Mouse (Mus musculus): Measurements from ENCODE around the gene Ostm1. TPM values are rescaled to one million over a fixed set of nuclear protein-coding genes. Genes with fewer than 3 reads are reported as not detected.
A peak's percentile ranks its signal among the peaks of the same experiment; 100 is the strongest.

Gene Ostm1
- polyA plus RNA-seq (2014; fragmentation: Nextera tagmentation; extraction: Ambion mirVana) = 11.9 and 12.5 TPM in 2 replicates

- 0 out of 2 replicates have a peak, but pooled peaks cover 2% of the 10 kb centered on the region for H3K4me1 ChIP-seq (ENCODE audit: control insufficient read depth, insufficient read depth, low read length)
- no peak for ATAC-seq (ENCODE audit: insufficient number of reproducible peaks, insufficient read depth, low FRiP score, low read depth)
- no peaks in the 10 kb centered on the region for H3K9me3 ChIP-seq (ENCODE audit: control insufficient read depth, low read depth, low read length)
- peak within 1 kb of the TSS; percentile 9; the same call in 1 of the 2 replicates for H3K4me3 ChIP-seq (ENCODE audit: low read depth, low read length)
- H3K4me2 ChIP-seq (replicated peaks; ENCODE audit: low read depth, low read length) = no peak within 1 kb of the TSS
- under 1% methylated on average over 43 of the region's 43 CpGs for WGBS
- no peaks in the 10 kb centered on the region for H3K36me3 ChIP-seq (ENCODE audit: control insufficient read depth, insufficient read depth, low read length)
- H3K27me3 ChIP-seq (ENCODE audit: control insufficient read depth, insufficient read depth, low read length) = peaks cover 80% of the 10 kb centered on the region
- no peak within 1 kb of the TSS for H3K9ac ChIP-seq (replicated peaks; ENCODE audit: low read depth, low read length)
- no peak within 1 kb of the TSS for H3K27ac ChIP-seq (ENCODE audit: low read length)
Measured at GRCm38 (mm10) chr10:42583157-42583872, at the start of gene Ostm1, which contains the start of gene Nr2e1. Gene Ostm1 (plus strand): TSS chr10:42583822. Gene Nr2e1 (minus strand): TSS chr10:42583632.

DNA sequence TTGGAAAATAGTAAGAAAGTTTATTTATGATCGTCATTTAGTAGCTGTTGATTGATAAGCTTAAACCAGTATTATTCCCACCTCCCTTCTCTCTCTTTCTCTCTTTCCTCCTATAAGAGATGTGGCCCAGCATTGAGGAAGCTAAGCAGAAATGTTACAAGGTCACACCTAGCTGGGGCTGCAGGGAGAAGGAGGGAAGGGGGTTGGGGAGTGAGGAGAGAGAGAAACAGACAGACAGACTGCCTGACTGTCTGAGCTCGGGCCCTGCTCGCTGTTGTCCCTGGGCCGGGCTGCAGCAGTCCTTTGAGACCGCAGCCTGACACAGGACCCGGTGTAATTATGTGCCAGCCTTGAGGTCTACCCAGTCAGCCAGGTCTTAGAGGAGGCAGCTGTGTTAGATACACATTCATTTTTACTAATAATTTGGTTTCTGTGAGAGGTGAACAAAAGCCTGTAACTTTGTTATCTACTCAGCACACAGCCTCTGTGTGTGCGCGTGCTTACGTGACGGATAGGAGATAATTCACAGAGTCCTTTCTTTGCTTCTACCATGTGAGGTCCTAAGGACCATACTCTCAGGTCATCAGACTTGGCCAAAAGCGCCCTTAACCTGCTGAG, 49.7 kb upstream of the Ostm1 start:
- H3K27ac ChIP-seq (ENCODE audit: low read length) = no peak overlapping the region
- no peak for ATAC-seq (ENCODE audit: insufficient number of reproducible peaks, insufficient read depth, low FRiP score, low read depth)

GRCm38 (mm10) chr10:42537571-42538316, 45.9 kb upstream of the Ostm1 start:
- Histone ChIP-seq H3K4me1 (ENCODE audit: control insufficient read depth, insufficient read depth, low read length) (no peaks in the 10 kb centered on the region), H3K9me3 (ENCODE audit: control insufficient read depth, low read depth, low read length) (no peaks in the 10 kb centered on the region), H3K27ac (ENCODE audit: low read length) (no peak overlapping the region), H3K27me3 (ENCODE audit: control insufficient read depth, insufficient read depth, low read length) (no peaks in the 10 kb centered on the region), H3K4me3 (ENCODE audit: low read depth, low read length) (no peak overlapping the region), H3K36me3 (ENCODE audit: control insufficient read depth, insufficient read depth, low read length) (peaks cover 14% of the 10 kb centered on the region), H3K4me2 (replicated peaks; ENCODE audit: low read depth, low read length) (no peak overlapping the region), H3K9ac (replicated peaks; ENCODE audit: low read depth, low read length) (no peak overlapping the region)
- 81% methylated on average over 9 of the region's 9 CpGs for WGBS
- peak; percentile 65; the same call in 1 of the 2 replicates for ATAC-seq (ENCODE audit: insufficient number of reproducible peaks, insufficient read depth, low FRiP score, low read depth)

More for the DNA sequence above, 49.7 kb upstream of the Ostm1 start:
- H3K4me2 ChIP-seq (replicated peaks; ENCODE audit: low read depth, low read length) = no peak overlapping the region
- H3K9ac ChIP-seq (replicated peaks; ENCODE audit: low read depth, low read length) = no peak overlapping the region
- 84% methylated on average over 11 of the region's 11 CpGs for WGBS
- peaks cover 22% of the 10 kb centered on the region for H3K36me3 ChIP-seq (ENCODE audit: control insufficient read depth, insufficient read depth, low read length)
- no peaks in the 10 kb centered on the region for H3K4me1 ChIP-seq (ENCODE audit: control insufficient read depth, insufficient read depth, low read length)
- H3K27me3 ChIP-seq (ENCODE audit: control insufficient read depth, insufficient read depth, low read length) = no peaks in the 10 kb centered on the region
- H3K9me3 ChIP-seq (ENCODE audit: control insufficient read depth, low read depth, low read length) = no peaks in the 10 kb centered on the region
- no peak overlapping the region for H3K4me3 ChIP-seq (ENCODE audit: low read depth, low read length)

DNA sequence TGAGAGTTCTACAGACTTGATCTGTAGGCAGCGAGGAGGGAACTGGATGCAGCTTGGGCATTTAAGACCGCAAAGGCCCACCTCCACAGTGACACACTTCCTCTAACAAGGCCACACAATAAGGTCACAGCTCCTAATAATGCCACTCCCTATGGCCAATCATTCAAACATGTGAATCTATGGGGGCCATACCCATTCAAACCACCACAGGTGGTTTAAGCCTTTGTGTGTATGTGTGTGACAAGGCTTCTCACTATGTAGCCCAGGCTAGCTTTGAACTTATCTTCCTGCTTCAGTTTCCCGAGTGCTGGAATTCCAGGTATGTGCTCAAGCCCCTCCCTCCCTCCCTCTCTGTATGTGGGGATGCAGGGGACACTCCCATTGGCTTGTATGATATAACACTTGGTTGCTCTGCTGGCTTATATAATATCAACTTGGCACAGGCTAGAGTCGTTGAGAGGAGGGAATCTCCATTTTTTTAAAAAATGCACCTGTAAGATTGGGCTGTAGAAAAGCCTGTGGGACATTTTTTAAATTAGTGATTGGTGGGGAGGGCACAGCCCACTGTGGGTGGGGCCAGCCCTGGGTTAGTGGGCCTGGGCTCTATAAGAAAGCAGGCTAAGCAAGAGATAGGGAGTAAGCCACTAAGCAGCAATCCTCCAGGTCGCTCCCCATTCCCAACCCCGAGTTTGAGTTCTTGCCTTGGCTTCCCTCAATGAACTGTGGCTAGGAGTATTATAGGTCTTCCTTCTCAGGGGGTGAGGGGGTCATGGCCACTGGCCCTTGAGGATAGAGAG, 37.7 kb upstream of the Ostm1 start:
- H3K4me3 ChIP-seq (ENCODE audit: low read depth, low read length) = no peak overlapping the region
- H3K9ac ChIP-seq (replicated peaks; ENCODE audit: low read depth, low read length) = no peak overlapping the region
- H3K4me1 ChIP-seq (ENCODE audit: control insufficient read depth, insufficient read depth, low read length) = no peaks in the 10 kb centered on the region
- no peaks in the 10 kb centered on the region for H3K27me3 ChIP-seq (ENCODE audit: control insufficient read depth, insufficient read depth, low read length)
- WGBS = 70% methylated on average over 6 of the region's 6 CpGs
- ATAC-seq (ENCODE audit: insufficient number of reproducible peaks, insufficient read depth, low FRiP score, low read depth) = no peak
- no peaks in the 10 kb centered on the region for H3K9me3 ChIP-seq (ENCODE audit: control insufficient read depth, low read depth, low read length)
- no peak overlapping the region for H3K27ac ChIP-seq (ENCODE audit: low read length)
- no peaks in the 10 kb centered on the region for H3K36me3 ChIP-seq (ENCODE audit: control insufficient read depth, insufficient read depth, low read length)
- no peak overlapping the region for H3K4me2 ChIP-seq (replicated peaks; ENCODE audit: low read depth, low read length)

- Histone ChIP-seq H3K27ac (ENCODE audit: low read length) (no peak overlapping the region), H3K36me3 (ENCODE audit: control insufficient read depth, insufficient read depth, low read length) (no peaks in the 10 kb centered on the region), H3K27me3 (ENCODE audit: control insufficient read depth, insufficient read depth, low read length) (no peaks in the 10 kb centered on the region), H3K9ac (replicated peaks; ENCODE audit: low read depth, low read length) (no peak overlapping the region), H3K9me3 (ENCODE audit: control insufficient read depth, low read depth, low read length) (no peaks in the 10 kb centered on the region), H3K4me2 (replicated peaks; ENCODE audit: low read depth, low read length) (no peak overlapping the region), H3K4me1 (ENCODE audit: control insufficient read depth, insufficient read depth, low read length) (no peaks in the 10 kb centered on the region), H3K4me3 (ENCODE audit: low read depth, low read length) (no peak overlapping the region)
- 92% methylated on average over 3 of the region's 3 CpGs for WGBS
- no peak for ATAC-seq (ENCODE audit: insufficient number of reproducible peaks, insufficient read depth, low FRiP score, low read depth)
Measured at GRCm38 (mm10) chr10:42546507-42546906, 37.1 kb upstream of the Ostm1 start.

GRCm38 (mm10) chr10:42559581-42560200, 23.9 kb upstream of the Ostm1 start:
- no peak overlapping the region for H3K9ac ChIP-seq (replicated peaks; ENCODE audit: low read depth, low read length)
- ATAC-seq (ENCODE audit: insufficient number of reproducible peaks, insufficient read depth, low FRiP score, low read depth) = no peak
- H3K4me3 ChIP-seq (ENCODE audit: low read depth, low read length) = no peak overlapping the region
- no peak overlapping the region for H3K27ac ChIP-seq (ENCODE audit: low read length)
- 70% methylated on average over 5 of the region's 5 CpGs for WGBS
- H3K36me3 ChIP-seq (ENCODE audit: control insufficient read depth, insufficient read depth, low read length) = no peaks in the 10 kb centered on the region
- H3K27me3 ChIP-seq (ENCODE audit: control insufficient read depth, insufficient read depth, low read length) = 0 out of 2 replicates have a peak, but pooled peaks cover 6% of the 10 kb centered on the region
- no peaks in the 10 kb centered on the region for H3K4me1 ChIP-seq (ENCODE audit: control insufficient read depth, insufficient read depth, low read length)
- no peak overlapping the region for H3K4me2 ChIP-seq (replicated peaks; ENCODE audit: low read depth, low read length)
- no peaks in the 10 kb centered on the region for H3K9me3 ChIP-seq (ENCODE audit: control insufficient read depth, low read depth, low read length)

- H3K4me2 ChIP-seq (replicated peaks; ENCODE audit: low read depth, low read length) = no peak overlapping the region
- no peak; the same call in 1 of the 2 replicates for ATAC-seq (ENCODE audit: insufficient number of reproducible peaks, insufficient read depth, low FRiP score, low read depth)
- no peaks in the 10 kb centered on the region for H3K9me3 ChIP-seq (ENCODE audit: control insufficient read depth, low read depth, low read length)
- H3K9ac ChIP-seq (replicated peaks; ENCODE audit: low read depth, low read length) = no peak overlapping the region
- no peak overlapping the region for H3K4me3 ChIP-seq (ENCODE audit: low read depth, low read length)
- no peaks in the 10 kb centered on the region for H3K4me1 ChIP-seq (ENCODE audit: control insufficient read depth, insufficient read depth, low read length)
- H3K36me3 ChIP-seq (ENCODE audit: control insufficient read depth, insufficient read depth, low read length) = no peaks in the 10 kb centered on the region
- 1% methylated on average over 12 of the region's 12 CpGs for WGBS
- H3K27ac ChIP-seq (ENCODE audit: low read length) = no peak overlapping the region
- H3K27me3 ChIP-seq (ENCODE audit: control insufficient read depth, insufficient read depth, low read length) = peaks cover 13% of the 10 kb centered on the region; the same call in 1 of the 2 replicates
Measured at GRCm38 (mm10) chr10:42562272-42562671, 21.4 kb upstream of the Ostm1 start.
